8 mouse cellular contexts compared by ENCODE assay signal in the genomic region with DNA sequence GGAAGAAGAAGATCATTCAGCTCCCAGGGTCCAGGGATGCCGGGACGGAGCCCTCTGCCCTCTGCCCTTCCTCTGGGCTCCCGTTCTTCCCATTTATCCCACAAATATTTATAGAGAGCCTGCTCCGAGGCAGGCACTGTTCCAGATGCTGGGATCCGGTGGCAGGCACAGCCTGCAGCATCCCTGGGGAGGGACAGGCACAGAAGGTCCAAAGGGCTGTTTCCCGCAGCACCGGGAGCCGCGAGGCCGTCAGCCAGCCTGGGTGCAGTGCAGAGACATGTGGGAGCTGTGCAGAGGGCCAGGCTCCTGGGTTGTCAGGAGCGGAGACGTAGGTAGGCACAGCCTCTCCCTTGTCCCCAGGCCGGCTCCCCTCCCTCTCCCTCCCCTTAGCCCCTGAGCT. TPM values are rescaled to one million over a fixed set of nuclear protein-coding genes. Genes with fewer than 3 reads are reported as not detected.
DNase-seq lines count a peak whose midpoint lies in the region; ATAC-seq and TF ChIP-seq lines count a peak whose summit lies in the region.

No protein-coding gene starts in this region.

- no peaks in the 10 kb centered on the region for H3K9me3 ChIP-seq in embryonic facial prominence, embryonic 12.5 days
- H3K9me3 ChIP-seq in hindbrain, embryonic 15.5 days: no peaks in the 10 kb centered on the region

- 0 out of 2 replicates have a peak, but pooled peaks cover 6% of the 10 kb centered on the region for H3K27me3 ChIP-seq in embryonic facial prominence, embryonic 12.5 days
- peaks cover 8% of the 10 kb centered on the region; the same call in 1 of the 2 replicates for H3K27me3 ChIP-seq in hindbrain, embryonic 15.5 days

- peaks cover 60% of the 10 kb centered on the region for H3K4me1 ChIP-seq in embryonic facial prominence, embryonic 12.5 days
- peaks cover 61% of the 10 kb centered on the region for H3K4me1 ChIP-seq in hindbrain, embryonic 15.5 days (replicated peaks)

- H3K9ac ChIP-seq in embryonic facial prominence, embryonic 12.5 days: peak overlapping the region; percentile 44
- peak overlapping the region; percentile 29 for H3K9ac ChIP-seq in hindbrain, embryonic 15.5 days

- peaks cover 26% of the 10 kb centered on the region for H3K36me3 ChIP-seq in embryonic facial prominence, embryonic 12.5 days
- H3K36me3 ChIP-seq in hindbrain, embryonic 15.5 days: no peaks in the 10 kb centered on the region

- peak overlapping the region; percentile 74 for H3K4me3 ChIP-seq in embryonic facial prominence, embryonic 12.5 days
- H3K4me3 ChIP-seq in hindbrain, embryonic 15.5 days: peak overlapping the region; percentile 27

- WGBS in embryonic facial prominence, embryonic 12.5 days: 12% methylated on average over 13 of the region's 13 CpGs
- 20% methylated on average over 13 of the region's 13 CpGs for WGBS in hindbrain, embryonic 15.5 days

- peak overlapping the region; percentile 95 for H3K4me2 ChIP-seq in embryonic facial prominence, embryonic 12.5 days (replicated peaks)
- peak overlapping the region; percentile 83 for H3K4me2 ChIP-seq in hindbrain, embryonic 15.5 days

- no peak for TF ChIP-seq POLR2A in brain, embryonic 14.5 days (IDR thresholded peaks at IDR 0.05; ENCODE audit: borderline replicate concordance, extremely low read depth, insufficient read depth, insufficient read length, poor library complexity, severe bottlenecking)

- ATAC-seq in embryonic facial prominence, embryonic 12.5 days (ENCODE audit: insufficient number of reproducible peaks, insufficient read depth, low FRiP score, low TSS enrichment): no peak
- ATAC-seq in hindbrain, embryonic 15.5 days (ENCODE audit: low FRiP score, low read depth): no peak

- no peak overlapping the region for H3K27ac ChIP-seq in embryonic facial prominence, embryonic 12.5 days
- H3K27ac ChIP-seq in hindbrain, embryonic 15.5 days (replicated peaks): no peak overlapping the region

- no peak for TF ChIP-seq CTCF in brain, embryonic 14.5 days (IDR thresholded peaks at IDR 0.05; ENCODE audit: borderline replicate concordance, extremely low read depth, insufficient read depth, insufficient read length)

- DNase-seq in brain, embryonic 14.5 days (ENCODE audit: low read depth): peak; percentile 31
- peak; percentile 44 for DNase-seq in lung, postnatal 25 days (ENCODE audit: low spot score)
- no peak for DNase-seq in spleen, postnatal 36 days (ENCODE audit: low spot score in 2 of 2)
- DNase-seq in cerebellum, adult 8-10 months: no peak
- DNase-seq in cerebellum, adult 11-12 months: no peak
- DNase-seq in urinary bladder, adult 2 months (ENCODE audit: low spot score): no peak

RNA-seq across cellular contexts. Expression of a gene that starts 4.7 kb away (rescaled TPM):
- polyA plus RNA-seq in brain, embryonic 14.5 days (2012; rRNA removed): 70.3 and 70.4 TPM in 2 replicates
- polyA plus RNA-seq in embryonic facial prominence, embryonic 12.5 days (2016; fragmentation: Nextera tagmentation; extraction: Ambion mirVana): 10.6 and 12.3 TPM in 2 replicates
- 15.4 and 20.1 TPM in 2 replicates for polyA plus RNA-seq in hindbrain, embryonic 15.5 days (2015; fragmentation: Nextera tagmentation; extraction: Ambion mirVana)
- 27.5 and 30.2 TPM in 2 replicates for polyA plus RNA-seq in urinary bladder, adult 2 months (2012; rRNA removed)

RNA-seq across cellular contexts. Expression of a gene that starts 55.6 kb away (rescaled TPM):
- 1.3 and 1.7 TPM in 2 replicates for polyA plus RNA-seq in brain, embryonic 14.5 days (2012; rRNA removed)
- polyA plus RNA-seq in embryonic facial prominence, embryonic 12.5 days (2016; fragmentation: Nextera tagmentation; extraction: Ambion mirVana): 0.70 and 1.7 TPM in 2 replicates
- 1.5 and 2.2 TPM in 2 replicates for polyA plus RNA-seq in hindbrain, embryonic 15.5 days (2015; fragmentation: Nextera tagmentation; extraction: Ambion mirVana)
- not detected in 2 replicates for polyA plus RNA-seq in urinary bladder, adult 2 months (2012; rRNA removed)

Comparison
In these comparisons a context has a peak if more than half of its experiments do, and no peak if none do; other contexts are left out.
1. DNase-seq: peak in brain, embryonic 14.5 days (single experiment) and lung, postnatal 25 days (single experiment); none in spleen, postnatal 36 days (0 of 2), cerebellum, adult 8-10 months (single experiment), cerebellum, adult 11-12 months (single experiment) and urinary bladder, adult 2 months (single experiment).